Mouse (Mus musculus): ENCODE data around the gene Qtrt2.

GRCm38 (mm10) chr16:43900138-43900537 lies 26.5 kb downstream of the Qtrt2 start:
- TF ChIP-seq TAL1 (conservative IDR thresholded peaks at IDR 0.05; ENCODE audit: low read depth, low read length) (no peak), CTCF (IDR thresholded peaks at IDR 0.05; ENCODE audit: low read depth, low read length) (no peak), GATA1 (IDR thresholded peaks at IDR 0.05; ENCODE audit: borderline replicate concordance, low read length) (no peak)

Measured in G1E (cell line).